Mouse (Mus musculus) stomach, postnatal 0 days (tissue): ENCODE measurements around the gene Ddc.

Source experiments
- CTCF ChIP-seq: IDR thresholded peaks from 2 replicates; pipeline ENCODE4 v1.5.1; 2016; ENCODE audit warnings: antibody characterized with exemption, low read depth, mild to moderate bottlenecking, moderate library complexity
- EP300 ChIP-seq: optimal IDR thresholded peaks from 2 replicates; pipeline ENCODE3; 2016; ENCODE audit warnings: antibody characterized with exemption

DNA sequence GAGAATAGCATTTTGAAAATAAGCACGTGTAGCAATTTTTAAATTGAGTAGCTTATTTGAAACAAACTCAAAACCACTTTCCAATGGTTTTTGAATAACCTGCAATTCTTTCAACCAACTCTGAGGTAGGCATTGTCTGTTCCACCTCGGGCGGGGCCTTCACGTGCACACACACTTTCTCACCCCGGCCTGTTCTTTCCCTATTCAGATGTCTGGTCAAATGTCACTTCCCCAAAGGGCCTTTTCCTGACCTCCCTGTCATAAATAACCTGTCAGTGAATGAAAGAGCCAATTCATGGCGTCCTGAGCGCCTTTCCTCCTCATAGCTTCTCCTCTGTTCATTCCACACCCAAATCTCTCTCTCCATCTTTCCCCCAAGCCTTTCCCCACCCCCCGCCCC, 64.8 kb downstream of the Ddc start:
- TF ChIP-seq CTCF, result no peak
- no peak for TF ChIP-seq EP300
